Comparison of ENCODE assay signal across 9 mouse cellular contexts in genomic region chr9:57504891-57505290, GRCm38 (mm10). TPM values are rescaled to one million over a fixed set of nuclear protein-coding genes. Genes with fewer than 3 reads are reported as not detected.
DNase-seq lines count a peak whose midpoint lies in the region; ATAC-seq lines count a peak whose summit lies in the region.
"Had no signal": no experiment of that assay in that cellular context is flagged by ENCODE, and none has a peak within 500 bp of the region (broad histone marks: within the 10 kb centered on the region; RNA-seq: fewer than 3 reads in every experiment).

No protein-coding gene starts in this region.

- ATAC-seq in kidney, embryonic 15.5 days (replicated peaks; ENCODE audit: low FRiP score), result no peak
- ATAC-seq in forebrain, embryonic 11.5 days (replicated peaks; ENCODE audit: low FRiP score), result no peak
- no peak for ATAC-seq in limb, embryonic 11.5 days (ENCODE audit: insufficient number of reproducible peaks, low FRiP score, low TSS enrichment, low read depth)
- no peak for ATAC-seq in neural tube, embryonic 11.5 days (ENCODE audit: insufficient read depth, low FRiP score, low TSS enrichment)
- no peak for ATAC-seq in erythroid progenitor cell, adult 5-6 weeks (replicated peaks; ENCODE audit: low FRiP score, poor library complexity, severe bottlenecking)

- H3K9me3 ChIP-seq in kidney, embryonic 15.5 days (replicated peaks), result no peaks in the 10 kb centered on the region
- H3K9me3 ChIP-seq in forebrain, embryonic 11.5 days (ENCODE audit: control insufficient read depth, low read length), result no peaks in the 10 kb centered on the region
- no peaks in the 10 kb centered on the region for H3K9me3 ChIP-seq in limb, embryonic 11.5 days (ENCODE audit: control insufficient read depth, low read length)
- H3K9me3 ChIP-seq in neural tube, embryonic 11.5 days (ENCODE audit: control insufficient read depth, low read length), result no peaks in the 10 kb centered on the region

- no peak overlapping the region for H3K9ac ChIP-seq in kidney, embryonic 15.5 days
- no peak overlapping the region for H3K9ac ChIP-seq in forebrain, embryonic 11.5 days (ENCODE audit: low read length)
- H3K9ac ChIP-seq in limb, embryonic 11.5 days (ENCODE audit: low read length), result no peak overlapping the region
- H3K9ac ChIP-seq in neural tube, embryonic 11.5 days (ENCODE audit: low read length), result no peak overlapping the region

- no peaks in the 10 kb centered on the region for H3K36me3 ChIP-seq in kidney, embryonic 15.5 days
- no peaks in the 10 kb centered on the region for H3K36me3 ChIP-seq in forebrain, embryonic 11.5 days (ENCODE audit: control insufficient read depth, insufficient read depth, low read length)
- H3K36me3 ChIP-seq in limb, embryonic 11.5 days (ENCODE audit: control insufficient read depth, insufficient read depth, low read length), result no peaks in the 10 kb centered on the region
- no peaks in the 10 kb centered on the region for H3K36me3 ChIP-seq in neural tube, embryonic 11.5 days (ENCODE audit: control insufficient read depth, insufficient read depth, low read length)

- WGBS in kidney, embryonic 15.5 days, result 41% methylated on average over 10 of the region's 10 CpGs
- 44% methylated on average over 10 of the region's 10 CpGs for WGBS in forebrain, embryonic 11.5 days
- 45% methylated on average over 10 of the region's 10 CpGs for WGBS in limb, embryonic 11.5 days
- WGBS in neural tube, embryonic 11.5 days, result 51% methylated on average over 10 of the region's 10 CpGs

- H3K27me3 ChIP-seq in kidney, embryonic 15.5 days, result peaks cover 72% of the 10 kb centered on the region
- peaks cover 65% of the 10 kb centered on the region for H3K27me3 ChIP-seq in forebrain, embryonic 11.5 days (ENCODE audit: control insufficient read depth, insufficient read depth, low read length)
- peaks cover 65% of the 10 kb centered on the region for H3K27me3 ChIP-seq in limb, embryonic 11.5 days (ENCODE audit: control insufficient read depth, insufficient read depth, low read length)
- H3K27me3 ChIP-seq in neural tube, embryonic 11.5 days (ENCODE audit: control insufficient read depth, insufficient read depth, low read length), result peaks cover 63% of the 10 kb centered on the region

- DNase-seq in kidney, adult 8-10 months, result no peak
- no peak for DNase-seq in forebrain, embryonic 11.5 days (ENCODE audit: low spot score)
- no peak for DNase-seq in limb, embryonic 11.5 days (ENCODE audit: low spot score)
- DNase-seq in neural tube, embryonic 11.5 days (ENCODE audit: low spot score), result no peak
- no peak for DNase-seq in thymus, adult 18-20 months
- no peak for DNase-seq in adrenal gland, adult 2 months

- H3K4me2 ChIP-seq in kidney, embryonic 15.5 days, result peak overlapping the region; percentile 99
- no peak overlapping the region for H3K4me2 ChIP-seq in forebrain, embryonic 11.5 days (ENCODE audit: low read depth, low read length, severe bottlenecking)
- no peak overlapping the region for H3K4me2 ChIP-seq in limb, embryonic 11.5 days (ENCODE audit: low read depth, severe bottlenecking)
- H3K4me2 ChIP-seq in neural tube, embryonic 11.5 days (ENCODE audit: low read depth), result peak overlapping the region; percentile 73

- H3K4me1 ChIP-seq in kidney, embryonic 15.5 days, result peaks cover 54% of the 10 kb centered on the region
- H3K4me1 ChIP-seq in forebrain, embryonic 11.5 days (replicated peaks; ENCODE audit: control insufficient read depth, insufficient read depth, low read length), result peaks cover 34% of the 10 kb centered on the region
- 0 out of 2 replicates have a peak, but pooled peaks cover 2% of the 10 kb centered on the region for H3K4me1 ChIP-seq in limb, embryonic 11.5 days (ENCODE audit: control insufficient read depth, insufficient read depth, low read length)
- H3K4me1 ChIP-seq in neural tube, embryonic 11.5 days (ENCODE audit: control insufficient read depth, insufficient read depth, low read length), result peaks cover 11% of the 10 kb centered on the region

- H3K4me3 ChIP-seq in kidney, embryonic 15.5 days (replicated peaks), result peak overlapping the region; percentile 52
- peak overlapping the region; percentile 33; the same call in 1 of the 2 replicates for H3K4me3 ChIP-seq in forebrain, embryonic 11.5 days (ENCODE audit: low read depth, low read length)
- peak overlapping the region; percentile 38 for H3K4me3 ChIP-seq in limb, embryonic 11.5 days (ENCODE audit: low read depth, low read length)
- H3K4me3 ChIP-seq in neural tube, embryonic 11.5 days (ENCODE audit: low read depth, low read length), result peak overlapping the region; percentile 37; the same call in 1 of the 2 replicates

- H3K27ac ChIP-seq in kidney, embryonic 15.5 days, result peak overlapping the region; percentile 2; the same call in 1 of the 2 replicates
- no peak overlapping the region for H3K27ac ChIP-seq in forebrain, embryonic 11.5 days (ENCODE audit: low read depth, low read length)
- H3K27ac ChIP-seq in limb, embryonic 11.5 days (replicated peaks; ENCODE audit: low read depth, low read length), result no peak overlapping the region
- H3K27ac ChIP-seq in neural tube, embryonic 11.5 days (ENCODE audit: low read depth, low read length), result no peak overlapping the region

RNA-seq across cellular contexts. Expression of gene Rpp25, which starts 1.1 kb away (rescaled TPM):
- 5.6 and 6.0 TPM in 2 replicates for polyA plus RNA-seq in kidney, embryonic 15.5 days (2015; fragmentation: Nextera tagmentation; extraction: Ambion mirVana)
- polyA plus RNA-seq in forebrain, embryonic 11.5 days (2014; fragmentation: Nextera tagmentation; extraction: Ambion mirVana), result 1.5 and 3.4 TPM in 2 replicates
- 0.35 and 0.44 TPM in 2 replicates for polyA plus RNA-seq in limb, embryonic 11.5 days (2014; fragmentation: Nextera tagmentation; extraction: Ambion mirVana)
- 8.7 and 8.8 TPM in 2 replicates for polyA plus RNA-seq in neural tube, embryonic 11.5 days (2014; fragmentation: Nextera tagmentation; extraction: Ambion mirVana)
- not detected in 2 replicates for total RNA-seq in erythroid progenitor cell, adult 5-6 weeks (2015; ENCODE audit: low replicate concordance)
- total RNA-seq in erythroid progenitor cell, adult 5-6 weeks (2017; ENCODE audit: low replicate concordance), result not detected in 2 replicates
- 1 to 10 TPM; 1.6 to 5.8 TPM for total RNA-seq in adrenal gland, adult 2 months (2021)
- 6.1 and 6.3 TPM in 2 replicates for polyA plus RNA-seq in adrenal gland, adult 2 months (2012; rRNA removed)
- total RNA-seq: gastrocnemius, adult 18-20 months had no signal

RNA-seq across cellular contexts. Expression of gene Cox5a, which starts 16.2 kb away (rescaled TPM):
- 673 and 729 TPM in 2 replicates for polyA plus RNA-seq in kidney, embryonic 15.5 days (2015; fragmentation: Nextera tagmentation; extraction: Ambion mirVana)
- 624 and 635 TPM in 2 replicates for polyA plus RNA-seq in forebrain, embryonic 11.5 days (2014; fragmentation: Nextera tagmentation; extraction: Ambion mirVana)
- 622 and 641 TPM in 2 replicates for polyA plus RNA-seq in limb, embryonic 11.5 days (2014; fragmentation: Nextera tagmentation; extraction: Ambion mirVana)
- 688 and 702 TPM in 2 replicates for polyA plus RNA-seq in neural tube, embryonic 11.5 days (2014; fragmentation: Nextera tagmentation; extraction: Ambion mirVana)
- 138 and 226 TPM in 2 replicates for total RNA-seq in erythroid progenitor cell, adult 5-6 weeks (2015; ENCODE audit: low replicate concordance)
- total RNA-seq in erythroid progenitor cell, adult 5-6 weeks (2017; ENCODE audit: low replicate concordance), result 34.4 and 38.2 TPM in 2 replicates
- total RNA-seq in adrenal gland, adult 2 months (2021), result 100 to 1,000 TPM; 430 to 653 TPM
- polyA plus RNA-seq in adrenal gland, adult 2 months (2012; rRNA removed), result 880 and 1,121 TPM in 2 replicates

RNA-seq across cellular contexts. Expression of gene Fam219b, which starts 32.4 kb away (rescaled TPM):
- polyA plus RNA-seq in kidney, embryonic 15.5 days (2015; fragmentation: Nextera tagmentation; extraction: Ambion mirVana), result 18.1 and 19.0 TPM in 2 replicates
- 21.0 TPM in 2 replicates for polyA plus RNA-seq in forebrain, embryonic 11.5 days (2014; fragmentation: Nextera tagmentation; extraction: Ambion mirVana)
- 16.8 and 17.8 TPM in 2 replicates for polyA plus RNA-seq in limb, embryonic 11.5 days (2014; fragmentation: Nextera tagmentation; extraction: Ambion mirVana)
- 15.9 and 18.2 TPM in 2 replicates for polyA plus RNA-seq in neural tube, embryonic 11.5 days (2014; fragmentation: Nextera tagmentation; extraction: Ambion mirVana)
- 2.9 and 5.0 TPM in 2 replicates for total RNA-seq in erythroid progenitor cell, adult 5-6 weeks (2015; ENCODE audit: low replicate concordance)
- 3.5 and 5.9 TPM in 2 replicates for total RNA-seq in erythroid progenitor cell, adult 5-6 weeks (2017; ENCODE audit: low replicate concordance)
- total RNA-seq in adrenal gland, adult 2 months (2021), result 10 to 100 TPM; 19.3 to 33.8 TPM
- 45.8 and 61.8 TPM in 2 replicates for polyA plus RNA-seq in adrenal gland, adult 2 months (2012; rRNA removed)

RNA-seq across cellular contexts. Expression of gene Scamp5, which starts 37.0 kb away (rescaled TPM):
- polyA plus RNA-seq in kidney, embryonic 15.5 days (2015; fragmentation: Nextera tagmentation; extraction: Ambion mirVana), result 15.1 and 15.9 TPM in 2 replicates
- polyA plus RNA-seq in forebrain, embryonic 11.5 days (2014; fragmentation: Nextera tagmentation; extraction: Ambion mirVana), result 15.5 and 17.4 TPM in 2 replicates
- polyA plus RNA-seq in limb, embryonic 11.5 days (2014; fragmentation: Nextera tagmentation; extraction: Ambion mirVana), result 3.1 and 4.1 TPM in 2 replicates
- polyA plus RNA-seq in neural tube, embryonic 11.5 days (2014; fragmentation: Nextera tagmentation; extraction: Ambion mirVana), result 13.2 and 15.0 TPM in 2 replicates
- 0.84 TPM in 1 of 2 replicates, not detected in the other for total RNA-seq in erythroid progenitor cell, adult 5-6 weeks (2015; ENCODE audit: low replicate concordance)
- 1.2 TPM in 2 replicates for total RNA-seq in erythroid progenitor cell, adult 5-6 weeks (2017; ENCODE audit: low replicate concordance)
- 10 to 100 TPM in 1 of 2 experiments, 1 to 10 TPM in 1; 8.4 to 18.1 TPM for total RNA-seq in adrenal gland, adult 2 months (2021)
- polyA plus RNA-seq in adrenal gland, adult 2 months (2012; rRNA removed), result 21.0 and 21.7 TPM in 2 replicates

RNA-seq across cellular contexts. Expression of gene Mpi, which starts 47.7 kb away (rescaled TPM):
- 51.9 and 53.3 TPM in 2 replicates for polyA plus RNA-seq in kidney, embryonic 15.5 days (2015; fragmentation: Nextera tagmentation; extraction: Ambion mirVana)
- 55.1 and 65.5 TPM in 2 replicates for polyA plus RNA-seq in forebrain, embryonic 11.5 days (2014; fragmentation: Nextera tagmentation; extraction: Ambion mirVana)
- 43.5 and 43.8 TPM in 2 replicates for polyA plus RNA-seq in limb, embryonic 11.5 days (2014; fragmentation: Nextera tagmentation; extraction: Ambion mirVana)
- 52.8 and 53.0 TPM in 2 replicates for polyA plus RNA-seq in neural tube, embryonic 11.5 days (2014; fragmentation: Nextera tagmentation; extraction: Ambion mirVana)
- total RNA-seq in erythroid progenitor cell, adult 5-6 weeks (2015; ENCODE audit: low replicate concordance), result 1.7 and 4.0 TPM in 2 replicates
- 0.26 and 1.4 TPM in 2 replicates for total RNA-seq in erythroid progenitor cell, adult 5-6 weeks (2017; ENCODE audit: low replicate concordance)
- total RNA-seq in adrenal gland, adult 2 months (2021), result 10 to 100 TPM; 35.6 to 41.8 TPM
- polyA plus RNA-seq in adrenal gland, adult 2 months (2012; rRNA removed), result 23.1 and 29.0 TPM in 2 replicates

Comparison
In these comparisons a context has a peak if more than half of its experiments do, and no peak if none do; other contexts are left out.
1. H3K4me2 ChIP-seq: peak in kidney, embryonic 15.5 days (single experiment) and neural tube, embryonic 11.5 days (single experiment); none in forebrain, embryonic 11.5 days (single experiment) and limb, embryonic 11.5 days (single experiment).
2. Peak in every context shown above with its lines, with median percentiles within 50 percentile points of each other: H3K4me3 ChIP-seq.